Mouse (Mus musculus) embryo, embryonic 9.5 days (tissue): Measurements from ENCODE around the gene Acaa1b.
A peak's percentile ranks its signal among the peaks of the same experiment; 100 is the strongest.

Experiments
- DNase-seq: peaks from one replicate; pipeline ENCODE4 v3.0.0-alpha.2; 2017; ENCODE audit errors: extremely low spot score

Gene Acaa1b

DNA sequence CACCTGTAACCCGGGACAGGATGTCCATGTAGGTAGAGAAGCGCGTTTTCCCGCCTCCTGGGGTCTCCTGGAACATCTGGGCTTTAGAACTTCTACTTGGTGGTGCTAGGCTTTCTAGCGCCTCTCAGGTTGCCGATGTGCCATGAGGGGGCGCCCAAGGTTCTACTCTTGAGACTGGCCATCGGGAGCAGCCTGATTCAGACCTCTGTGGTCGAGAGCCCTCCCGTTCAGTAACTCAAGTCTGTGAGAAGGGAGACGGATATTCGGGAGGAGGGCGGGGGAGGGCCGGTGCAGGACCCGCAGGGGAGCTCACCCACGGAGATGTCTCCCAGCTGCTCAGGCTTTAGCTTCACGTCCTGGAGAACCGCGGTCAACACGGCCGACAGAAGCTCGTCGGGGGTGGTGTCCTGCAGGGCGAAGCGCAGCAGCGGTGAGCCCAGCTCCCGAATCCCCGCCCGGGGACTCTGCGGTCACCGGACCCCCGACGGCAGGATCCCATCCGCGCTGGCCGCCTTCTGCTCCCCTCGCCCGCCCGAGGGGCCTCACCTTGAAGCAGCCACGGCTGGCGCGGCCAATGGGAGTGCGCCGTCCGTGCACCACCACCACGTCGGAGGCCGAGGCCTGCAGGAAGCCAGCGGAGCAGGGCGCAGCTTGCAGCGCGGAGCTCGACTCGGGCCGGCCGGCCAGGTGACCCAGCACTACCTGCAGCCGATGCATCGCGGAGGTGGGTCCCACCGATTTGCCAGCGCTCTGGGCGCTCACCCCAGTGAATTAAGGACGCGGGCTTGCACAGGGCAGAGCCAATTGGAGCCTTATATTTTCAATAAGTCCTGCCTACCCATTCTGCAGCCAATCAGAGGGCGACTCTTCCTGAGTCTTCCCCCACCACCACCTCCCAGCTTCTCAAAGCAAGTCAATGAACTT, at the start of gene Acaa1b:
Gene Acaa1b (minus strand): TSS at position 816 of the 924 bp plus-strand sequence.
- peak; percentile 80 for DNase-seq

DNA sequence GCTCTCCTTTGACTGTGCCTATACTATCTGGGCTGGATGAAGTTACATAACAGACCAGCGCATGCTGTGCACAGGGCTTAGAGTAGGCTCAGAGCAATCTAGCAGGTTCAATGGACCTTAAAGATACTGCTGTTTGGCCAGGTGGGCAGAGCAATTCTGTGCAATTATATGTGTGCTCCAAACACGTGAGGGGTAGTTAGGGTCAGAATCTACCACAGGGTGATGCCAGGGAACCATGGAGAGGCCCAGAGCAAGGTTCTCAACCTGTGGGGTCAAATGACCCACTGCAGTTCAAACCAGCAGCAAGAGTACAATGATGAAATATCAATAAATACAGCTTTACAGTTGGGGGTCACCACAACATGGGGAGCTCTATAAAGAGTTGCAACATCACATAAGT, 49.8 kb upstream of the Acaa1b start:
- no peak for DNase-seq

GRCm38 (mm10) chr9:119205756-119206155, 48.9 kb upstream of the Acaa1b start:
- no peak for DNase-seq

DNA sequence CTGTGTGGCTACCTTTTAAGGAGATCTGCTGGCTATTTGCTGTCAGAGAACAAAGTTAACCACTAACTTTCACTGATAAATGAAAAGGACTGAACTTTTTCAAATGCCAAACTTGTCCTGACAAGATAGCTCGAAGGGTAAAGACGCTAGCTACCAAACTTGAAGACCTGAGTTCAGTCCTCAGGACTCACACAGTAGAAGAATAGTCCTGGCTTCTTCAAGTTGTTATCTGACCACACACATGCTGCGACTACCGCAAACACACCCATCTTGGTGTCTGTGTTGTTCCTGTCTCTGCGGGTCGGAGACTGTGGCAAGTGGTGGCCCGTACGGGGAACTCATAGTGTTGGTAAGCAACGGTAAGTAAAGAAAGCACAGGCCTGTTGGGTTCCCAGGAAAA, 46.7 kb upstream of the Acaa1b start:
- DNase-seq = no peak

DNA sequence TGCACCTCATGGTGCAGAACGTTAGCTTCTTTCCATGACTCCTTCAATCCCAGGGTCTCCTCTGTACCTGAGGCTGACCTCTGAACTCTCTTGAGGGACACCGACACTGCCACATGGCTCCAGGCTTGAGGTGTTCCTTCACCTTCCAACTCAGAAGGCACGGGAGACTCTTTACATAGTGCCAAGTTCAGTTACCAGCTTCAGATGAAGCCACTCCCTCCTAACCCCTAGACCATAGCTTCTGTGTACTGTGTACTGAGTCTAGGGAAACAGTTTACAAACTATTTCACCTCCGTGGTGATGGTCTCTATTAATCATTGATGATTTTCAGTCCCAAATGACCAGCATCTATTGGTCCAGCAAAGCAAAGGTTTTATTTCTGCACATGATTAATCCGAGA, 44.8 kb upstream of the Acaa1b start:
- no peak for DNase-seq

GRCm38 (mm10) chr9:119199151-119199861, 42.4 kb upstream of the Acaa1b start:
- no peak for DNase-seq

GRCm38 (mm10) chr9:119192202-119192990, 35.5 kb upstream of the Acaa1b start:
- DNase-seq = peak; percentile 35

DNA sequence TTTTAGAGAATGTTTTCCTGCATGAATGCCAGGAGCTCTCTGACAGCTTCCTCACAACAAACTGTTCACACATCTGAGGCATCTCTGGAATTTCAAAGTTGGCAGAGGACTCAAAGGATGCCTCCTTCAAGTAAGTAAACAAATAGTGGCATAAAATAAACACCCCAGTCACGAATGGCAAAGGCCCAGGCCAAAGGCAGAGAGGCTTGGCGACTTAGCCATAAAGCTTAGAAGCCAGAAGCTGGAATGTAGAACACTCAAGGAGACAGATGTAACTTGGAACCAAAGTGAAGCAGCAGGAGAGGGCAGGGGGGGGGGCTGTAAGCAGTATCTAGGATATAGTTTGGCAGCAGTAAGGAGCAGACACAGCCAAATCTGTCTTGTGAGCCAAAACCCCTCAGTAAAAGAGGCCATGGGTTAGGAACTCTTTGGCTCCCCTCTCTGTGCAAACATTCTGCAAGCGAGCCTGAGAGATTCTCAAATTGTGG, 24.4 kb upstream of the Acaa1b start:
- DNase-seq = no peak

- no peak for DNase-seq
Measured at GRCm38 (mm10) chr9:119179292-119179691, 22.4 kb upstream of the Acaa1b start.

GRCm38 (mm10) chr9:119167608-119168007, 10.7 kb upstream of the Acaa1b start:
- no peak for DNase-seq

DNA sequence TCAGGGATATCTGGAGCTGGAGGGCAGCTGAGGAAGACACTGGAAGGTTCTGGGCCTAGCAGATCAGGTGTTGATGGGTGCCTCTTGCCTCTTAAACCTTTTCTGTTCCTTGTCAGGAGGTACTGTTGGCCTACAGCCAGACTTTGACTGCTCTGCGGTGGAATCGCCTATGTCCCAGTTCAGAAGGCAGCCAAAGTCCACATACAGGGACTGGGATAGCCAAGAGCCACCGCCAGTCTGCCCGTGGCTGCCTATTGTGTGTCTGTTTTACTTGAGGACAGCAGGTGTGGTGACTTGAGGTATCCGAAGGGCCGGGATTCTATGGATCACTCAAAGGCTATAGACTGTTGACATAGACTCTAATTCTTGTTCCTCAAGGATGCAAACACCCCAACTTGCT, 8.7 kb upstream of the Acaa1b start:
- no peak for DNase-seq

DNA sequence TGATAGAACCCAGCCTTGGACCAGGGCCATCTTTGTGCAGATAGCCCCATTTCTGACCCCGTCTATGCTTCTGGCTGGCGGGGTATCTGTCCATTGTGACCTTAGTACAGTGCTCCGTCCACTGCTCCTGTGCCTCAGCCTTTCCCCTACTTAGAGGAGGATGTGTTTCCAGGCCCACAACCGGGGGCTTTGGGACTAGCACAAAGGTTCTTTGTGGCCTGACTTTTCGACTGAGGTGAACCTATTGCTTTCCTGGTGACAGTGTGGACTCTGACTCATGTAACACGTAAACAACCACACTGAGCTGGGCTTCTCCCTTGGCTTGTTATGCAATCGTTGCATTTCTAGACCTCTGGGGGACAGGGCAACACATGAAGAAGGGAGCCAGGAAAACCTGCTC, 7.8 kb upstream of the Acaa1b start:
- DNase-seq = no peak

GRCm38 (mm10) chr9:119160689-119161088, 3.8 kb upstream of the Acaa1b start:
- DNase-seq = no peak

DNA sequence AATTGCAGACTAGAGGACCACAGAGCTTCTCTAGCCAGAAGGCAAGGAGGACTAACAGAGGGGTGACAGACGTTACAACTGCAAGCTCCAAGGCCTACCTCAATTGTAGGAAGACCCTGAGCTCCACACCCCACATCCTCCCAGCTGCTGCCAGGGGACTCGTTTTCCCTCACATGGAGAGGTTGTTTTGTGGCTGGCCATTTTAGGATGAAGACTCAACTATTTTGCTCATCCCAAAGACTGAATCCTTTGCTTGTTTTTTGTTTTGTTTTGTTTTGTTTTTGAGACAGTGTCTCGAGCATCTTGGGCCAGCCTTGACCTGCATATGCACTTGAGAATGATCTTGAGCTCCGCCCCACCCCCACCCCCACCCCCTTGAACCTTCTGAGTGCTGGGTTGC, 2.0 kb upstream of the Acaa1b start, which contains the start of gene Gm47289:
Gene Gm47289 (plus strand): TSS at position 301 of the 400 bp plus-strand sequence.
- DNase-seq = no peak

DNA sequence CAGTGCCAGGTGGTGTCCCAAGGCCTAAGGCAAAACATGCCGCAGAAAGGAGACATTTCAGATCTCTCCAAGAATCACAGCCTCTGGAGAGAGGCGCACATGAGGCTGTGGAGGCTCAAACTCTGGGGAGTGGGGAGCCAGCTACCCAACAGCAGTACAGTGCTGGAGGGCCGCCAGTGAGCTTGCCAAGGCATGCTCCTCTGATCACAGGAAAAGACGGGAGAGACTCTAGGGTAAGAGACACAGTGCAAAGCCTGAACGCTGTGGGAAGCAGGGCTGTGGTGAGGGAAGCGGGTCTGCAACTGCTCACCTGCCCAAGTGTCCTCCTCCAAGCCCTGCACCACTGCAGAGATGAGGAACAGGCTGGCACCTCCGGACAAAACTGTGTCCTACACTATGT, 1.1 kb downstream of the Acaa1b start:
- no peak for DNase-seq

DNA sequence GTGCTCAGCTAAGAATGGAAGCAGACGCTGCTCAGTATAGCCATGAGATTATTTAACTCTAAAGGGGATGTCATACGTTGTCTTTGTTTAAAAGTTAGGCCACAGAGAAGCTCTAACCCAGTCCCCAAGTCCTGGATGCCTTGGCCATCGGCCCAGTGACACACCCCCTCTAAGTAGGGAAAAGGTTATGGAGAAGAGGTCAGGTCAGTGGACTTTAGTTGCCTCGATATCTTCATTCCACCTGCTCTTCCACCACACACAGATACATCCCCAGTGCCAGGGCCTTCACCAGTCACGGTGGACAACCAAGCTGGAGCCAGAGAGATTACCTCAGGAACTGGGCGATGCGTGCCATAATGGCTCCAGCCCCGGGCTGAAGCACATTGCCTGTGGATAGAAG, 1.5 kb downstream of the Acaa1b start:
- DNase-seq = no peak

DNA sequence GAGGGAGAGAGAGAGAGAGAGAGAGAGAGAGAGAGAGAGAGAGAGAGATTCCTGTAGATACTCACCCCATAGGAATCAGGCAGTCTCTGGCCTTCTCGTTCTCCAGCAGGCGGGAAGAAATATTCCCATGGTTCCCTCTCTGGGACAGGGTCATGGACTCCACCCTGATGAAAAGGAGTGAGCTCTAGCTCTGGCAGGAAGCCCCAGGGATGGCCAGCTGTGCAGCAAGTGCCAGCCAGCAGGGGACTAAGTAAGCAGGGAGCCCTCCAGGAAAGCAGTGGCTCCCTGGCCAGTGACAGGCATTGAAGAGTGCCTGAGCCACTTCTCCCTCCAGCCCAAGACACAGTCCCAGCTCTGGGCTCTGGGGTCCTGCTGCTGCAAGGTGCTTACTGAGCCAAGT, 5.1 kb downstream of the Acaa1b start:
- no peak for DNase-seq

DNA sequence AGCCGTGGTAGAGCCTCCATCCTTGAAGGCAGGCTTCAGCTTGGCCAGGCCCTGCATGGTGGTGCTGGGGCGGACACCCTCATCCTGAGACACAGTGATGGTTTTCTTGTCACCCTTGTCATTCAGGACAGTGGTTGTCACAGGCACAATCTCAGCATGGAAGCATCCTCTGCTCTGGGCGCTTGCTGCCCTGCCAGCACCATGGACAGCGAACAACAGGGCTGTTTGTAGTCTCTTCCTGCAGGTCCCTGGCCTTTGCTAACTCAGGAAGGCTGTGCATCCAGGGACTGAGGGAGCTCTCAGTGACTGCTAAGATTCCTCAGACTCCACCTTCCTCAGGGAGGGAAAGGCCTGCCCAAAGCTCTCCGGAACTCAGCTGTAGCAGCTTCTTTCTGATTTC, 7.3 kb downstream of the Acaa1b start:
- DNase-seq = peak; percentile 77

DNA sequence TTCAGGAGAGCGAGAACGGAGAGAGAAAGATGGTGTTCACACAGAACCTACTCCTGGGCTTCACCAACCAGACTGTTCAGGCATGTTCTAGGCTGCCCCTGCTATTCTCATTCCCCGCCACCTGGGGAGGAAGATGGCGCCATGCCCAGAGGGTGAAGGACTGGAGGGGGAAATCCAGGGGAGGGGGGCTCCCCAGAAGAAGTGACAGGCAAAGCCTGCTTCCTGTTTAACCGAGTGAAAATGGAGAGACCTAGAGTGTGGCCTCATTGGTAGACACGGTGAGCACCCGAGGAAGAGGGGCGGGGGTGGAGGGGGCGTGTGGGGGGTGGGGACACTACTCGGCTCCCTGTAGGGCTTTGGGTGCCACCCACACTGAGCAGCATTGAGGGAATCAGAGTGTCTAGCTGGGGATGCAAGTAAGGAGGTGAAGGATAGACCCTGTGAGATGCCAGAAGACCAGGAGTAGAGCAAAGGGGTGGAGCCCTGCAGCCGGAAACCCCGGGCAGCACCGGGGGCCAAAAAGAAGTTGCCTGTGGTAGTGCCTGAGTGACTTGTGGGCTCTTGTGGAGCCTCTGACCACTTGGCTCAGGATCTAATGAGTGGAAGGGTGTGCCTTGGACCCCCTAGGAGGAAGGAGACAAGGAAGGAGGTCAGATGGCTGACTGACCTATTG, 10.7 kb downstream of the Acaa1b start:
- no peak for DNase-seq

- DNase-seq = no peak
Measured at GRCm38 (mm10) chr9:119145638-119146037, 11.3 kb downstream of the Acaa1b start.

GRCm38 (mm10) chr9:119145137-119145536, 11.8 kb downstream of the Acaa1b start:
- no peak for DNase-seq
